Mouse (Mus musculus): ENCODE data around the gene Zbtb38. TPM values are rescaled to one million over a fixed set of nuclear protein-coding genes. Genes with fewer than 3 reads are reported as not detected.
"Not testable (repeated sequence)": the region's sequence is repeated elsewhere in the genome, so short reads cannot be mapped to it uniquely, and the experiment has no call there.

Zbtb38 gene
- polyA plus RNA-seq, 1 experiment from 2014 or later, result 15.3 TPM

DNA sequence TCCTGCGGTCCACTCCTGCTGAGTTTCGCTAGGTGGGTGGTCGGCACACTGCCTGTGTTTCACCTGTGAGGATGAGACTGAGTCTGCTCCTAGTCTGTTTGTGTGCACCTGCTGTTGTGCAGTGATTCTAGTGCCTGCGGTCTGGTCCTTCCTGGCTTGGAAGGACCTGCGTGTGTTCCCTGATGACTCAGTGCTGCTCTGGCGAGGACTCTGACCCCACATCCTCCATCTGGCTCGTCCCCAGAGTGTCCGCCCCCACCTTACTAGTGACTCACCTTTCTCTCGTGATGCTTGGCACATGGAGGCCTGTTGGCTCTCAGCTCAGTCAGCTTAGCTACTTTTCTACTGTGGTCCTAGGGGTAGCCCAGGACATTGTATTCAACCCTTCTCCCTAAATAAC, 102.7 kb downstream of the Zbtb38 start:
- TF ChIP-seq EP300 (optimal IDR thresholded peaks at IDR 0.05) (no peak), CTCF (IDR thresholded peaks at IDR 0.05; ENCODE audit: low read depth) (no peak)
- ATAC-seq (ENCODE audit: low FRiP score, low TSS enrichment), result peak; percentile 97
- H3K4me2 ChIP-seq (replicated peaks; ENCODE audit: low read depth), result no peak overlapping the region
- no peaks in the 10 kb centered on the region for H3K4me1 ChIP-seq (replicated peaks; ENCODE audit: control insufficient read depth, insufficient read depth)
- 47% methylated on average over 9 of the region's 9 CpGs for WGBS
- peak; percentile 86 for DNase-seq (ENCODE audit: low spot score)
- no peaks in the 10 kb centered on the region for H3K9me3 ChIP-seq (ENCODE audit: control insufficient read depth, low read length)
- no peak overlapping the region for H3K4me3 ChIP-seq (ENCODE audit: low read depth, low read length)
- H3K27me3 ChIP-seq (ENCODE audit: control insufficient read depth, insufficient read depth, low read length), result no peaks in the 10 kb centered on the region
- H3K36me3 ChIP-seq (ENCODE audit: control insufficient read depth, insufficient read depth, low read length), result no peaks in the 10 kb centered on the region
- no peak overlapping the region for H3K27ac ChIP-seq (replicated peaks)
- no peak overlapping the region for H3K9ac ChIP-seq (ENCODE audit: low read length)

DNA sequence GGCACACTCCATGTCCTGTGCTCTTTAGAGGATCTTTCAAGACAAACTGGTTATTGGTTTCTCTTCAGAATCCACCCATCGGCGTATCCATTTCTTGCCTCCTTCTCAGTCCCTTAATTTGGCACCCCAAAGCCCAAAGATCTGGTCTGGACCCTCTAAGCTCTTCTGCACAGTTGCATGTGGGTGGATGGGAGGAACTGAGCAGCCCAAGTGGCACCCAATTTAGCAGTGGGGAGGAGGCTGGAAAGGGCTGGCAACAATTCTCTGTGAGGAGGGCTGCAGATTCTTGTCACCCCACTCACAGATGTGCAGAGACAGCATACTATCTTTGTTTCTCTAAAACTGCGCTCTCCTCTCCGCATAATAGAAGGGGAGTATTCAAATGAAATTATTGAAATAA, 103.3 kb downstream of the Zbtb38 start:
- Histone ChIP-seq H3K27ac (replicated peaks) (no peak overlapping the region), H3K4me3 (ENCODE audit: low read depth, low read length) (no peak overlapping the region), H3K9me3 (ENCODE audit: control insufficient read depth, low read length) (no peaks in the 10 kb centered on the region), H3K4me2 (replicated peaks; ENCODE audit: low read depth) (no peak overlapping the region), H3K4me1 (replicated peaks; ENCODE audit: control insufficient read depth, insufficient read depth) (no peaks in the 10 kb centered on the region), H3K36me3 (ENCODE audit: control insufficient read depth, insufficient read depth, low read length) (no peaks in the 10 kb centered on the region), H3K9ac (ENCODE audit: low read length) (no peak overlapping the region), H3K27me3 (ENCODE audit: control insufficient read depth, insufficient read depth, low read length) (no peaks in the 10 kb centered on the region)
- 94% methylated on average over 4 of the region's 4 CpGs for WGBS
- no peak for TF ChIP-seq EP300 (optimal IDR thresholded peaks at IDR 0.05)
- TF ChIP-seq CTCF (IDR thresholded peaks at IDR 0.05; ENCODE audit: low read depth), result no peak
- DNase-seq (ENCODE audit: low spot score), result no peak
- no peak for ATAC-seq (ENCODE audit: low FRiP score, low TSS enrichment)

DNA sequence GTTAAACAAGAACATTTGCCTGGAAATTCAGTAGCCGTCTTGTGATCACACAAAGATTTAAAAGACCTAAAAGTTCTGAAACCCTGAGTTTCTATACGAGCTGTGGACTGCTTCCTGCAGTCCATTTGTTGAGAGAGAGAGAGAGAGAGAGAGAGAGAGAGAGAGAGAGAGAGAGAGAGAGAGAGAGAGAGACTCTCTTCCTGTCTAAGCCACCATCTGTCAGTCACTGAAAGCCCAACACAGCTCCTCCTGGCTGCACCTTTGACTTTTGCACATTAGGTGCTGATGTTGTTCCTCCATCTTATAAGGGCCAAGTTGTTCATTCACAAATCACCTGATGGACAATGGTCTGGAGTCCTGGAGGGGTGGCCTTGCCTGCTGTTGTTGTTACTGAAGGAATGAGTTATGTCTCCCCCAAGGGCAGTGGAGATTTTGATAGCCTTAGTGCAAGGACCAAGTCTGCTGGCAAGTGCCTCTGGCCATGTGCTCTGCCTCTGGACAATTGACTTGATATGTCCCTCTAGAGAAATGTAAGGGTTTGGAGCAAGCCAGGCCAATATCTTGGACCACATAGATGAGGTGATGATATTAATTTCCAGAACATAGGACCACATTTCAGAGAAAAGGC, 105.8 kb downstream of the Zbtb38 start:
- H3K4me3 ChIP-seq (ENCODE audit: low read depth, low read length), result no peak overlapping the region
- no peaks in the 10 kb centered on the region for H3K4me1 ChIP-seq (replicated peaks; ENCODE audit: control insufficient read depth, insufficient read depth)
- H3K9me3 ChIP-seq (ENCODE audit: control insufficient read depth, low read length), result no peaks in the 10 kb centered on the region
- H3K27me3 ChIP-seq (ENCODE audit: control insufficient read depth, insufficient read depth, low read length), result no peaks in the 10 kb centered on the region
- no peak overlapping the region for H3K4me2 ChIP-seq (replicated peaks; ENCODE audit: low read depth)
- no peak overlapping the region for H3K27ac ChIP-seq (replicated peaks)
- H3K9ac ChIP-seq (ENCODE audit: low read length), result no peak overlapping the region
- DNase-seq (ENCODE audit: low spot score), result no peak
- ATAC-seq (ENCODE audit: low FRiP score, low TSS enrichment), result no peak
- TF ChIP-seq CTCF (IDR thresholded peaks at IDR 0.05; ENCODE audit: low read depth), result 0 out of 2 replicates have a peak, but pooled peaks have one; percentile 11
- no peak for TF ChIP-seq EP300 (optimal IDR thresholded peaks at IDR 0.05)
- H3K36me3 ChIP-seq (ENCODE audit: control insufficient read depth, insufficient read depth, low read length), result no peaks in the 10 kb centered on the region
- WGBS, result 64% methylated on average over 2 of the region's 2 CpGs

DNA sequence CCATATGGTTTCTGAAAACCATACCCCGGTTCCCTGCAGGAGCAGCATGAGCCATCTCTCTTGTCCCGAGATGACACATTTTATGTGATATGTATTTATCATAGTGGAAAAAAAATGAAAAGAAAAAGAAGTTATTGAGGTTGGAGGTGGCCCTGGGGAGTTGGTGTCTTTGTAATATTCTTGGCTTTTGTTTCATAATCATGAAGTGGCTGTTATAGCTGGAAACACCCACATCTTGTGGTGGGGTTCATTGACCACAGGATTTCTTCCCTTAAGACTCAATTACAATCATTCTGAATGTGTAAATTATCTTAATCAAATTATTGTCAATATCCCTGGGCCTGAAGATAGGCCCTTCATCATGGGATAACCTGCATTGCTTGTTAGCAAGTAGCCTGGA, 107.8 kb downstream of the Zbtb38 start:
- 84% methylated on average over 2 of the region's 2 CpGs for WGBS
- H3K4me1 ChIP-seq (replicated peaks; ENCODE audit: control insufficient read depth, insufficient read depth), result no peaks in the 10 kb centered on the region

DNA sequence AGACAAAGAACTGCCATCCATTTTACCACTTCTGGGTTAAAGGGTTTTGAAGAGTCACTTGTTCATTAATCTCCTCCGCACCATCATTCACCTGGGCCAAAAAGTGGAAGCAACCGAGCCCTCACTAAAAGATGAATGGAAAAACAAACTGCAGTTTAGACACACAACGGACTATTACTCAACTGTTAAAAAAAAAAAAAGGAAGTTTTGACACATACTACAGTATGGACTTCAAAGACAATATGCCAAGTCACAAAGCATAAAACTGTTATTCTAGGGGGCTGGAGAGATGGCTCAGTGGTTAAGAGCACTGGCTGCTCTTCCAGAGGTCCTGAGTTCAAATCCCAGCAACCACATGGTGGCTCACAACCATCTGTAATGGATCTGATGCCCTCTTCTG, 108.6 kb downstream of the Zbtb38 start:
- not testable (repeated sequence) for H3K4me2 ChIP-seq (replicated peaks; ENCODE audit: low read depth); H3K9ac ChIP-seq (ENCODE audit: low read length); H3K4me3 ChIP-seq (ENCODE audit: low read depth, low read length); H3K27me3 ChIP-seq (ENCODE audit: control insufficient read depth, insufficient read depth, low read length); H3K36me3 ChIP-seq (ENCODE audit: control insufficient read depth, insufficient read depth, low read length); DNase-seq (ENCODE audit: low spot score); ATAC-seq (ENCODE audit: low FRiP score, low TSS enrichment); H3K9me3 ChIP-seq (ENCODE audit: control insufficient read depth, low read length); H3K4me1 ChIP-seq (replicated peaks; ENCODE audit: control insufficient read depth, insufficient read depth); H3K27ac ChIP-seq (replicated peaks)
- 76% methylated on average over 3 of the region's 3 CpGs for WGBS

More for the DNA sequence above, 107.8 kb downstream of the Zbtb38 start:
- TF ChIP-seq EP300 (optimal IDR thresholded peaks at IDR 0.05), result no peak
- no peak for TF ChIP-seq CTCF (IDR thresholded peaks at IDR 0.05; ENCODE audit: low read depth)
- DNase-seq (ENCODE audit: low spot score), result no peak
- H3K36me3 ChIP-seq (ENCODE audit: control insufficient read depth, insufficient read depth, low read length), result no peaks in the 10 kb centered on the region
- no peaks in the 10 kb centered on the region for H3K27me3 ChIP-seq (ENCODE audit: control insufficient read depth, insufficient read depth, low read length)
- no peak overlapping the region for H3K4me2 ChIP-seq (replicated peaks; ENCODE audit: low read depth)
- no peak overlapping the region for H3K27ac ChIP-seq (replicated peaks)
- H3K9ac ChIP-seq (ENCODE audit: low read length), result no peak overlapping the region
- ATAC-seq (ENCODE audit: low FRiP score, low TSS enrichment), result no peak
- no peaks in the 10 kb centered on the region for H3K9me3 ChIP-seq (ENCODE audit: control insufficient read depth, low read length)
- no peak overlapping the region for H3K4me3 ChIP-seq (ENCODE audit: low read depth, low read length)

DNA sequence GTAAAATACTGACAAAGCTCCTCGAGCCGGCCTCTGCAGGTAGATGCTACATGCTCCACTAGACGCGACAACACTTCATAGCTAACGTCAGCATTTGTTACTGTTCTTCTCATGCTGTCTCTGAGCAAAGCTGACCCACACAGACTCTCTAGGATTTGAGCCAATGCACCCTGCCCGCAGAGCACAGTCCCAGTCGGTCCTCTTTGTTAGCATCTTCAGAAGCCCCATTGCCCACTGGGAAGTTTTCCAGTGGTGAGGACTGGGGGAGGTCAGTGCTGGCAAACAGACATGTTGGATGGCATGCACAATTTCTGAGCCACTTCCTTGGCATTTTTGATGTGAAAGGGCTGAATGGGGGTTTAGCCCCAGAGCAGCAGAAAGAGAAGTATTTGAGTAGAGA, 113.2 kb downstream of the Zbtb38 start:
- no peak for ATAC-seq (ENCODE audit: low FRiP score, low TSS enrichment)
- Histone ChIP-seq H3K27ac (replicated peaks) (no peak overlapping the region), H3K4me2 (replicated peaks; ENCODE audit: low read depth) (no peak overlapping the region), H3K27me3 (ENCODE audit: control insufficient read depth, insufficient read depth, low read length) (no peaks in the 10 kb centered on the region), H3K9ac (ENCODE audit: low read length) (no peak overlapping the region), H3K9me3 (ENCODE audit: control insufficient read depth, low read length) (no peaks in the 10 kb centered on the region), H3K4me3 (ENCODE audit: low read depth, low read length) (no peak overlapping the region), H3K36me3 (ENCODE audit: control insufficient read depth, insufficient read depth, low read length) (no peaks in the 10 kb centered on the region), H3K4me1 (replicated peaks; ENCODE audit: control insufficient read depth, insufficient read depth) (no peaks in the 10 kb centered on the region)
- DNase-seq (ENCODE audit: low spot score), result no peak
- 90% methylated on average over 7 of the region's 7 CpGs for WGBS
- TF ChIP-seq EP300 (optimal IDR thresholded peaks at IDR 0.05), result no peak
- TF ChIP-seq CTCF (IDR thresholded peaks at IDR 0.05; ENCODE audit: low read depth), result no peak

All from stomach, postnatal 0 days (tissue).